Mouse (Mus musculus) embryonic fibroblast, embryonic 13.5 days (primary cell): ENCODE measurements around the gene Dusp22.

Experiments
- CTCF ChIP-seq: IDR thresholded peaks from 2 replicates; pipeline ENCODE4 v1.5.1; 2011; ENCODE audit warnings: mild to moderate bottlenecking, control low read depth, low read length, moderate library complexity, borderline replicate concordance; ENCODE audit not compliant: insufficient read depth
- POLR2A ChIP-seq: IDR thresholded peaks from 2 replicates; pipeline ENCODE4 v1.6.1; 2011; ENCODE audit warnings: low read depth, mild to moderate bottlenecking, control low read depth, low read length, moderate library complexity

DNA sequence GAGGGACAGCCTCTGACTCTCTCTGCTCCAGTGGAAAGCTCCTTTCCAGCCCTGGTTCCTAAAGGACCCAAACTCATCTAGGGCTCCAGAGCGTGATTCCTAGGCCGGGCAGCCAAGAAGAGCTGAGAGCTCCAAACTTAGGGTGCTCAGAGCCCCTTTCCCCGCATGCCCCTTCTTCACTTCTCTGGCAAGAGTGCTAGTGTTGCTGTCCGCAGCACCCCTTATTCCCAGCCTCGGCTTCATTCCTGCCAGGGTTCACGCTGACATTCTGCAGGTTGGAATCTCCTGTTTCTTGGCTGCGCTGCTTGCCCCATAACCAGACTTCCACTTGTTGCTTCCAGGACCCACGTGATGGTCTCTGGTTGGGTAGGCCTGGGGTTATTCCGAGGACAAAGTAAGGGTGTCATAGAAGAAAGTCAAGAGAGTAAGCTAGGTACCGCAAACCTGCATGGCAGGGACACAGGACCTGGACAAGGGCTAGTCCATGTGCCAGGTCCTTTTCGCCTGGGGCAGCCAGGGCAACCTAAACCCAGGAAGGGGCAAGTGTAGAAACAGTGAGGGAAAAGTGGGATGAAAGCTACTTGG is 89.8 kb downstream of the Dusp22 start:
- TF ChIP-seq POLR2A (no peak), CTCF (no peak)
